Mouse (Mus musculus) heart, postnatal 0 days (tissue): Measurements from ENCODE around the gene Nudcd2. TPM values are rescaled to one million over a fixed set of nuclear protein-coding genes. Genes with fewer than 3 reads are reported as not detected.

Source experiments
- ATAC-seq: fragments of 200-750 bp; cut with Nextera tagmentation; 2 replicates; pipeline ENCODE4 v1.8.0; 2017; ENCODE audit warnings: low read depth, moderate number of reproducible peaks, moderate library complexity; ENCODE audit not compliant: insufficient read depth
- DNase-seq: peaks from one replicate; pipeline ENCODE4 v3.0.0-alpha.2; 2016; ENCODE audit warnings: low spot score
- H3K27ac ChIP-seq: fragments of 300-500 bp; sonication (generic); 2 replicates; pipeline ENCODE4 v1.5.1; 2014; ENCODE audit warnings: low read depth, mild to moderate bottlenecking
- H3K27me3 ChIP-seq: fragments of 300-500 bp; sonication (generic); 2 replicates; pipeline ENCODE4 v1.6.1; 2014; ENCODE audit warnings: low read length, mixed read lengths; ENCODE audit not compliant: control insufficient read depth, insufficient read depth
- H3K36me3 ChIP-seq: fragments of 300-500 bp; sonication (generic); replicated peaks from 2 replicates; pipeline ENCODE4 v1.6.1; 2014; ENCODE audit warnings: low read length, mixed read lengths; ENCODE audit not compliant: control insufficient read depth, insufficient read depth
- H3K4me1 ChIP-seq: fragments of 300-500 bp; sonication (generic); 2 replicates; pipeline ENCODE4 v1.6.1; 2014; ENCODE audit warnings: antibody characterized with exemption; ENCODE audit not compliant: control insufficient read depth, insufficient read depth
- H3K4me2 ChIP-seq: fragments of 300-500 bp; sonication (generic); 2 replicates; pipeline ENCODE4 v1.6.1; 2014; ENCODE audit warnings: low read depth, mild to moderate bottlenecking, low read length, moderate library complexity
- H3K4me3 ChIP-seq: fragments of 300-500 bp; sonication (generic); 2 replicates; pipeline ENCODE4 v1.5.1; 2014; ENCODE audit warnings: low read depth, low read length
- H3K9ac ChIP-seq: fragments of 300-500 bp; sonication (generic); replicated peaks from 2 replicates; pipeline ENCODE4 v1.6.1; 2014; ENCODE audit warnings: low read depth, low read length, mixed read lengths
- H3K9me3 ChIP-seq: fragments of 300-500 bp; sonication (generic); replicated peaks from 2 replicates; pipeline ENCODE4 v1.6.1; 2016; ENCODE audit warnings: low read length; ENCODE audit not compliant: control insufficient read depth
- CTCF ChIP-seq: IDR thresholded peaks from 2 replicates; pipeline ENCODE4 v1.5.1; 2016; ENCODE audit warnings: antibody characterized with exemption, control low read depth, low read depth
- EP300 ChIP-seq: IDR thresholded peaks from 2 replicates; pipeline ENCODE4 v1.6.1; 2016; ENCODE audit warnings: antibody characterized with exemption, low read depth
- WGBS: fragments of 180-500 bp; shearing (Covaris S2); extraction: QIAGEN DNeasy Blood & Tissue Kit; methylation state at CpG from one replicate; pipeline ENCODE4 v1.1.7; 2014; 5-methylcytosine and 5-hydroxymethylcytosine counted together
- polyA plus RNA-seq: library from polyadenylated mRNA; unstranded; fragments of >200 nt; fragmentation: Nextera tagmentation; extraction: Ambion mirVana; gene quantifications from 2 replicates; pipeline ENCODE4 v1.2.1, GENCODE M21; 2015
- total RNA-seq: library from RNA; depleted of rRNA; stranded (reverse); fragments of >200 nt; gene quantifications from 2 replicates; pipeline ENCODE4 v1.2.3, GENCODE M21; 2014; ENCODE audit warnings: low replicate concordance

The Nudcd2 gene
- total and polyA plus RNA-seq, 2 experiments from 2014 or later: 28.3 to 72.4 TPM

GRCm38 (mm10) chr11:40763395-40763794 is 29.9 kb downstream of the Nudcd2 start:
- no peak overlapping the region for H3K27ac ChIP-seq
- no peak overlapping the region for H3K4me2 ChIP-seq
- WGBS: 22% methylated on average over 2 of the region's 2 CpGs
- no peaks in the 10 kb centered on the region for H3K27me3 ChIP-seq
- H3K9ac ChIP-seq: no peak overlapping the region
- no peak overlapping the region for H3K4me3 ChIP-seq
- DNase-seq: peak; percentile 51
- peak; percentile 64 for TF ChIP-seq CTCF
- TF ChIP-seq EP300: no peak
- no peaks in the 10 kb centered on the region for H3K4me1 ChIP-seq
- H3K9me3 ChIP-seq: no peaks in the 10 kb centered on the region
- ATAC-seq: no peak
- no peaks in the 10 kb centered on the region for H3K36me3 ChIP-seq

- no peak overlapping the region for H3K4me2 ChIP-seq
- H3K27ac ChIP-seq: no peak overlapping the region
- H3K9me3 ChIP-seq: no peaks in the 10 kb centered on the region
- WGBS: 78% methylated on average over 4 of the region's 4 CpGs
- H3K4me1 ChIP-seq: no peaks in the 10 kb centered on the region
- H3K4me3 ChIP-seq: no peak overlapping the region
- H3K9ac ChIP-seq: no peak overlapping the region
- no peak for DNase-seq
- H3K36me3 ChIP-seq: no peaks in the 10 kb centered on the region
- no peaks in the 10 kb centered on the region for H3K27me3 ChIP-seq
- TF ChIP-seq EP300: no peak
- no peak for TF ChIP-seq CTCF
- ATAC-seq: no peak
Observed at GRCm38 (mm10) chr11:40764690-40765089, 31.2 kb downstream of the Nudcd2 start.

GRCm38 (mm10) chr11:40775315-40776269 is 42.1 kb downstream of the Nudcd2 start:
- no peak for ATAC-seq
- Histone ChIP-seq H3K4me3 (no peak overlapping the region), H3K4me1 (no peaks in the 10 kb centered on the region), H3K27me3 (no peaks in the 10 kb centered on the region), H3K9me3 (no peaks in the 10 kb centered on the region), H3K27ac (no peak overlapping the region), H3K4me2 (peak overlapping the region; percentile 7; the same call in 1 of the 2 replicates), H3K9ac (no peak overlapping the region), H3K36me3 (no peaks in the 10 kb centered on the region)
- 38% methylated on average over 12 of the region's 12 CpGs for WGBS
- TF ChIP-seq CTCF (peak; percentile 69), EP300 (no peak)
- DNase-seq: peak; percentile 49

GRCm38 (mm10) chr11:40781857-40782256 is 48.4 kb downstream of the Nudcd2 start:
- DNase-seq (no peak), ATAC-seq (no peak)
- H3K27me3 ChIP-seq: no peaks in the 10 kb centered on the region
- no peak overlapping the region for H3K4me2 ChIP-seq
- no peaks in the 10 kb centered on the region for H3K4me1 ChIP-seq
- H3K4me3 ChIP-seq: no peak overlapping the region
- H3K9me3 ChIP-seq: no peaks in the 10 kb centered on the region
- 49% methylated on average over 2 of the region's 2 CpGs for WGBS
- no peak overlapping the region for H3K9ac ChIP-seq
- TF ChIP-seq CTCF (no peak), EP300 (no peak)
- H3K27ac ChIP-seq: no peak overlapping the region
- no peaks in the 10 kb centered on the region for H3K36me3 ChIP-seq

GRCm38 (mm10) chr11:40783346-40783745 is 49.9 kb downstream of the Nudcd2 start:
- Histone ChIP-seq H3K27me3 (no peaks in the 10 kb centered on the region), H3K4me2 (no peak overlapping the region), H3K36me3 (no peaks in the 10 kb centered on the region), H3K4me1 (no peaks in the 10 kb centered on the region), H3K4me3 (no peak overlapping the region), H3K9me3 (no peaks in the 10 kb centered on the region), H3K9ac (no peak overlapping the region), H3K27ac (no peak overlapping the region)
- DNase-seq (no peak), ATAC-seq (no peak)
- no peak for TF ChIP-seq CTCF
- TF ChIP-seq EP300: no peak
- WGBS: 70% methylated on average over 1 of the region's 1 CpGs
